Mouse (Mus musculus): Measurements from ENCODE around the gene Zkscan16. TPM values are rescaled to one million over a fixed set of nuclear protein-coding genes. Genes with fewer than 3 reads are reported as not detected.

Gene Zkscan16
- polyA plus RNA-seq, 1 experiment = not detected

- Histone ChIP-seq H3K4me3 (ENCODE audit: insufficient read depth, low read depth, low read length) (peak overlapping the region; percentile 77), H3K4me1 (ENCODE audit: control insufficient read depth, insufficient read depth, low read length) (peaks cover 3% of the 10 kb centered on the region; the same call in 1 of the 2 replicates), H3K27ac (ENCODE audit: insufficient read depth, low read depth, low read length) (peak overlapping the region; percentile 94)
- TF ChIP-seq CTCF (IDR thresholded peaks at IDR 0.05; ENCODE audit: insufficient read depth, low read depth, low read length) = no peak
- TF ChIP-seq POLR2A (IDR thresholded peaks at IDR 0.05; ENCODE audit: insufficient read depth, low read depth, low read length) = peak; percentile 57
- under 1% methylated on average over 123 of the region's 126 CpGs for WGBS
Measured at GRCm38 (mm10) chr4:58911831-58912628, 31.4 kb upstream of the Zkscan16 start.

GRCm38 (mm10) chr4:58912629-58913335, 30.6 kb upstream of the Zkscan16 start, which contains the start of gene Ecpas:
Gene Ecpas (minus strand): TSS chr4:58912749.
- peak within 1 kb of the TSS; percentile 77 for H3K4me3 ChIP-seq (ENCODE audit: insufficient read depth, low read depth, low read length)
- H3K4me1 ChIP-seq (ENCODE audit: control insufficient read depth, insufficient read depth, low read length) = peaks cover 3% of the 10 kb centered on the region; the same call in 1 of the 2 replicates
- no peak for TF ChIP-seq CTCF (IDR thresholded peaks at IDR 0.05; ENCODE audit: insufficient read depth, low read depth, low read length)
- TF ChIP-seq POLR2A (IDR thresholded peaks at IDR 0.05; ENCODE audit: insufficient read depth, low read depth, low read length) = no peak; the same call in 1 of the 2 replicates
- 3% methylated on average over 43 of the region's 43 CpGs for WGBS
- peak within 1 kb of the TSS; percentile 94 for H3K27ac ChIP-seq (ENCODE audit: insufficient read depth, low read depth, low read length)

- H3K4me1 ChIP-seq (ENCODE audit: control insufficient read depth, insufficient read depth, low read length) = peaks cover 3% of the 10 kb centered on the region; the same call in 1 of the 2 replicates
- no peak overlapping the region for H3K27ac ChIP-seq (ENCODE audit: insufficient read depth, low read depth, low read length)
- 52% methylated on average over 3 of the region's 3 CpGs for WGBS
- TF ChIP-seq CTCF (IDR thresholded peaks at IDR 0.05; ENCODE audit: insufficient read depth, low read depth, low read length) (no peak), POLR2A (IDR thresholded peaks at IDR 0.05; ENCODE audit: insufficient read depth, low read depth, low read length) (no peak)
- no peak overlapping the region for H3K4me3 ChIP-seq (ENCODE audit: insufficient read depth, low read depth, low read length)
Measured at GRCm38 (mm10) chr4:58913336-58914026, 29.9 kb upstream of the Zkscan16 start.

- WGBS = 84% methylated on average over 8 of the region's 8 CpGs
- Histone ChIP-seq H3K4me3 (ENCODE audit: insufficient read depth, low read depth, low read length) (no peak overlapping the region), H3K27ac (ENCODE audit: insufficient read depth, low read depth, low read length) (no peak overlapping the region), H3K4me1 (ENCODE audit: control insufficient read depth, insufficient read depth, low read length) (peaks cover 3% of the 10 kb centered on the region; the same call in 1 of the 2 replicates)
- TF ChIP-seq CTCF (IDR thresholded peaks at IDR 0.05; ENCODE audit: insufficient read depth, low read depth, low read length) = no peak
- no peak for TF ChIP-seq POLR2A (IDR thresholded peaks at IDR 0.05; ENCODE audit: insufficient read depth, low read depth, low read length)
Measured at GRCm38 (mm10) chr4:58915081-58915826, 28.2 kb upstream of the Zkscan16 start.

- Histone ChIP-seq H3K27ac (ENCODE audit: insufficient read depth, low read depth, low read length) (no peak overlapping the region), H3K4me1 (ENCODE audit: control insufficient read depth, insufficient read depth, low read length) (no peaks in the 10 kb centered on the region), H3K4me3 (ENCODE audit: insufficient read depth, low read depth, low read length) (no peak overlapping the region)
- WGBS = 74% methylated on average over 2 of the region's 2 CpGs
- TF ChIP-seq POLR2A (IDR thresholded peaks at IDR 0.05; ENCODE audit: insufficient read depth, low read depth, low read length) = no peak
- TF ChIP-seq CTCF (IDR thresholded peaks at IDR 0.05; ENCODE audit: insufficient read depth, low read depth, low read length) = no peak
Measured at GRCm38 (mm10) chr4:58923933-58924332, 19.5 kb upstream of the Zkscan16 start.

- H3K4me1 ChIP-seq (ENCODE audit: control insufficient read depth, insufficient read depth, low read length) = no peaks in the 10 kb centered on the region
- WGBS = 29% methylated on average over 5 of the region's 5 CpGs
- no peak for TF ChIP-seq POLR2A (IDR thresholded peaks at IDR 0.05; ENCODE audit: insufficient read depth, low read depth, low read length)
- TF ChIP-seq CTCF (IDR thresholded peaks at IDR 0.05; ENCODE audit: insufficient read depth, low read depth, low read length) = no peak
- H3K4me3 ChIP-seq (ENCODE audit: insufficient read depth, low read depth, low read length) = no peak overlapping the region
- H3K27ac ChIP-seq (ENCODE audit: insufficient read depth, low read depth, low read length) = no peak overlapping the region
Measured at GRCm38 (mm10) chr4:58925664-58926063, 17.8 kb upstream of the Zkscan16 start.

- Histone ChIP-seq H3K4me1 (ENCODE audit: control insufficient read depth, insufficient read depth, low read length) (no peaks in the 10 kb centered on the region), H3K27ac (ENCODE audit: insufficient read depth, low read depth, low read length) (no peak overlapping the region), H3K4me3 (ENCODE audit: insufficient read depth, low read depth, low read length) (no peak overlapping the region)
- 55% methylated on average over 2 of the region's 2 CpGs for WGBS
- TF ChIP-seq POLR2A (IDR thresholded peaks at IDR 0.05; ENCODE audit: insufficient read depth, low read depth, low read length) (no peak), CTCF (IDR thresholded peaks at IDR 0.05; ENCODE audit: insufficient read depth, low read depth, low read length) (no peak)
Measured at GRCm38 (mm10) chr4:58926120-58926519, 17.3 kb upstream of the Zkscan16 start.

- Histone ChIP-seq H3K4me3 (ENCODE audit: insufficient read depth, low read depth, low read length) (no peak overlapping the region), H3K4me1 (ENCODE audit: control insufficient read depth, insufficient read depth, low read length) (no peaks in the 10 kb centered on the region), H3K27ac (ENCODE audit: insufficient read depth, low read depth, low read length) (no peak overlapping the region)
- WGBS = 64% methylated on average over 3 of the region's 3 CpGs
- TF ChIP-seq CTCF (IDR thresholded peaks at IDR 0.05; ENCODE audit: insufficient read depth, low read depth, low read length) (no peak), POLR2A (IDR thresholded peaks at IDR 0.05; ENCODE audit: insufficient read depth, low read depth, low read length) (no peak)
Measured at GRCm38 (mm10) chr4:58927661-58928060, 15.8 kb upstream of the Zkscan16 start.

Data from olfactory bulb, adult 2 months (tissue).